ENCODE assay signal across 22 mouse cellular contexts in genomic region chr7:44208307-44208706, GRCm38 (mm10). TPM values are rescaled to one million over a fixed set of nuclear protein-coding genes. Genes with fewer than 3 reads are reported as not detected.
"Had no signal": no experiment of that assay in that cellular context is flagged by ENCODE, and none has a peak within 500 bp of the region (broad histone marks: within the 10 kb centered on the region; RNA-seq: fewer than 3 reads in every experiment).

No protein-coding gene starts in this region.

- H3K4me1 ChIP-seq: neural tube, embryonic 13.5 days; neural tube, embryonic 15.5 days; stomach, embryonic 15.5 days had no signal

- H3K9ac ChIP-seq: neural tube, embryonic 13.5 days; neural tube, embryonic 15.5 days; stomach, embryonic 15.5 days had no signal

- H3K27me3 ChIP-seq: neural tube, embryonic 13.5 days; neural tube, embryonic 15.5 days; stomach, embryonic 15.5 days had no signal

- H3K27ac ChIP-seq: neural tube, embryonic 13.5 days; neural tube, embryonic 15.5 days; stomach, embryonic 15.5 days; stomach, postnatal 0 days had no signal

- H3K9me3 ChIP-seq: neural tube, embryonic 13.5 days; neural tube, embryonic 15.5 days; stomach, embryonic 15.5 days had no signal

- DNase-seq: retina, postnatal 1 day; right cerebral cortex, adult 18-20 months; right cerebral cortex, postnatal 14 days; right cerebral cortex, postnatal 25 days; right cerebral cortex, postnatal 4 days; spleen, adult 18-20 months; thymus, adult 18-20 months; thymus, adult 2 months; thymus, postnatal 14 days; thymus, postnatal 25 days; thymus, postnatal 36 days; thymus, postnatal 4 days had no signal

- H3K36me3 ChIP-seq: neural tube, embryonic 13.5 days; neural tube, embryonic 15.5 days; stomach, embryonic 15.5 days had no signal

- H3K4me3 ChIP-seq: neural tube, embryonic 13.5 days; neural tube, embryonic 15.5 days; stomach, embryonic 15.5 days had no signal

- H3K4me2 ChIP-seq: neural tube, embryonic 13.5 days; neural tube, embryonic 15.5 days; stomach, embryonic 15.5 days had no signal

RNA-seq across cellular contexts. Expression of gene Klk1b4, which starts 1.1 kb away (rescaled TPM):
- total RNA-seq: neutrophil, adult 5-6 weeks had no signal
- polyA plus RNA-seq: neural tube, embryonic 13.5 days; neural tube, embryonic 14.5 days; neural tube, embryonic 15.5 days; small intestine, adult 2 months; stomach, embryonic 14.5 days; stomach, postnatal 0 days; urinary bladder, adult 2 months had no signal

RNA-seq across cellular contexts. Expression of gene Klk1b5, which starts 7.4 kb away (rescaled TPM):
- total RNA-seq: neutrophil, adult 5-6 weeks had no signal
- polyA plus RNA-seq: neural tube, embryonic 13.5 days; neural tube, embryonic 14.5 days; neural tube, embryonic 15.5 days; stomach, embryonic 14.5 days; stomach, postnatal 0 days; thymus, postnatal 0 days; urinary bladder, adult 2 months had no signal

RNA-seq across cellular contexts. Expression of gene Klk1b3, which starts 10.3 kb away (rescaled TPM):
- total RNA-seq: neutrophil, adult 5-6 weeks had no signal
- polyA plus RNA-seq: neural tube, embryonic 13.5 days; neural tube, embryonic 14.5 days; neural tube, embryonic 15.5 days; stomach, embryonic 14.5 days; stomach, postnatal 0 days; urinary bladder, adult 2 months had no signal

RNA-seq across cellular contexts. Expression of gene Klk1, which starts 16.9 kb away (rescaled TPM):
- total RNA-seq: neutrophil, adult 5-6 weeks had no signal
- polyA plus RNA-seq: neural tube, embryonic 13.5 days; neural tube, embryonic 14.5 days; neural tube, embryonic 15.5 days had no signal

RNA-seq across cellular contexts. Expression of gene Klk1b24, which starts 20.3 kb away (rescaled TPM):
- total RNA-seq: neutrophil, adult 5-6 weeks had no signal
- polyA plus RNA-seq: neural tube, embryonic 13.5 days; neural tube, embryonic 14.5 days; neural tube, embryonic 15.5 days; small intestine, adult 2 months; stomach, embryonic 14.5 days; stomach, postnatal 0 days; thymus, postnatal 0 days; urinary bladder, adult 2 months had no signal
